Mouse (Mus musculus) intestine, postnatal 0 days (tissue): ENCODE results near the gene Lag3. TPM values are rescaled to one million over a fixed set of nuclear protein-coding genes. Genes with fewer than 3 reads are reported as not detected.

Experiments
- ATAC-seq: fragments of 200-750 bp; cut with Nextera tagmentation; 2 replicates; pipeline ENCODE4 v1.8.0; 2017; ENCODE audit warnings: mild to moderate bottlenecking, moderate TSS enrichment, moderate library complexity
- H3K27ac ChIP-seq: fragments of 300-500 bp; sonication (generic); 2 replicates; pipeline ENCODE4 v1.5.1; 2014; ENCODE audit warnings: mild to moderate bottlenecking, low read depth, low read length, moderate library complexity
- H3K27me3 ChIP-seq: fragments of 300-500 bp; sonication (generic); replicated peaks from 2 replicates; pipeline ENCODE4 v1.6.1; 2014; ENCODE audit warnings: low read length, mixed read lengths; ENCODE audit not compliant: control insufficient read depth, insufficient read depth
- H3K36me3 ChIP-seq: fragments of 300-500 bp; sonication (generic); 2 replicates; pipeline ENCODE4 v1.6.1; 2014; ENCODE audit warnings: mild to moderate bottlenecking, moderate library complexity; ENCODE audit not compliant: control insufficient read depth, insufficient read depth
- H3K4me1 ChIP-seq: fragments of 300-500 bp; sonication (generic); replicated peaks from 2 replicates; pipeline ENCODE4 v1.6.1; 2014; ENCODE audit warnings: antibody characterized with exemption, low read length, mixed read lengths; ENCODE audit not compliant: control insufficient read depth, insufficient read depth
- H3K4me2 ChIP-seq: fragments of 300-500 bp; sonication (generic); replicated peaks from 2 replicates; pipeline ENCODE4 v1.6.1; 2014; ENCODE audit warnings: low read depth, mild to moderate bottlenecking, moderate library complexity
- H3K4me3 ChIP-seq: fragments of 300-500 bp; sonication (generic); 2 replicates; pipeline ENCODE4 v1.5.1; 2014; ENCODE audit warnings: low read depth, low read length
- H3K9ac ChIP-seq: fragments of 300-500 bp; sonication (generic); 2 replicates; pipeline ENCODE4 v1.6.1; 2014; ENCODE audit warnings: mild to moderate bottlenecking, low read depth, low read length
- H3K9me3 ChIP-seq: fragments of 300-500 bp; sonication (generic); 2 replicates; pipeline ENCODE4 v1.6.1; 2016; ENCODE audit warnings: mixed run types; ENCODE audit not compliant: control insufficient read depth
- CTCF ChIP-seq: sonication (generic); IDR thresholded peaks from 2 replicates; pipeline ENCODE4 v1.5.1; 2016; ENCODE audit warnings: low read depth, mild to moderate bottlenecking, control low read depth, antibody characterized with exemption, moderate library complexity
- WGBS: fragments of 180-500 bp; shearing (Covaris S2); extraction: QIAGEN DNeasy Blood & Tissue Kit; methylation state at CpG from one replicate; pipeline ENCODE4 v1.1.7; 2014; 5-methylcytosine and 5-hydroxymethylcytosine counted together
- polyA plus RNA-seq: library from polyadenylated mRNA; unstranded; fragments of >200 nt; fragmentation: Nextera tagmentation; extraction: Ambion mirVana; gene quantifications from 2 replicates; pipeline ENCODE4 v1.2.1, GENCODE M21; 2015

The Lag3 gene
- 1.6 and 1.7 TPM in 2 replicates for polyA plus RNA-seq

GRCm38 (mm10) chr6:124911533-124912218, at the start of gene Lag3:
Gene Lag3 (minus strand): TSS chr6:124911705.
- peaks cover 13% of the 10 kb centered on the region for H3K4me1 ChIP-seq
- TF ChIP-seq CTCF = no peak
- peak within 1 kb of the TSS; percentile 32 for H3K4me2 ChIP-seq
- no peak within 1 kb of the TSS for H3K27ac ChIP-seq
- WGBS = 24% methylated on average over 13 of the region's 13 CpGs
- 0 out of 2 replicates have a peak within 1 kb of the TSS, but pooled peaks have one; percentile 3 for H3K9ac ChIP-seq
- ATAC-seq = no peak
- no peak within 1 kb of the TSS for H3K4me3 ChIP-seq
- H3K27me3 ChIP-seq = peaks cover 13% of the 10 kb centered on the region; the same call in 1 of the 2 replicates
- H3K9me3 ChIP-seq = no peaks in the 10 kb centered on the region
- H3K36me3 ChIP-seq = peaks cover 18% of the 10 kb centered on the region

GRCm38 (mm10) chr6:124961021-124961420, 49.5 kb upstream of the Lag3 start:
- 87% methylated on average over 12 of the region's 12 CpGs for WGBS
- H3K27ac ChIP-seq = no peak overlapping the region
- no peaks in the 10 kb centered on the region for H3K9me3 ChIP-seq
- no peak overlapping the region for H3K4me3 ChIP-seq
- TF ChIP-seq CTCF = no peak
- H3K36me3 ChIP-seq = peaks cover 37% of the 10 kb centered on the region
- no peak overlapping the region for H3K9ac ChIP-seq
- H3K4me2 ChIP-seq = no peak overlapping the region
- no peak for ATAC-seq
- H3K27me3 ChIP-seq = no peaks in the 10 kb centered on the region
- H3K4me1 ChIP-seq = peaks cover 4% of the 10 kb centered on the region; the same call in 1 of the 2 replicates

- ATAC-seq = no peak
- Histone ChIP-seq H3K4me1 (peaks cover 4% of the 10 kb centered on the region; the same call in 1 of the 2 replicates), H3K4me3 (no peak overlapping the region), H3K27me3 (no peaks in the 10 kb centered on the region), H3K36me3 (peaks cover 42% of the 10 kb centered on the region), H3K27ac (no peak overlapping the region), H3K9me3 (no peaks in the 10 kb centered on the region), H3K4me2 (no peak overlapping the region), H3K9ac (no peak overlapping the region)
- WGBS = 91% methylated on average over 13 of the region's 13 CpGs
- no peak for TF ChIP-seq CTCF
Observed at GRCm38 (mm10) chr6:124959960-124960359, 48.5 kb upstream of the Lag3 start.

GRCm38 (mm10) chr6:124958127-124958526, 46.6 kb upstream of the Lag3 start:
- ATAC-seq = no peak
- Histone ChIP-seq H3K27me3 (no peaks in the 10 kb centered on the region), H3K36me3 (peaks cover 45% of the 10 kb centered on the region), H3K9me3 (no peaks in the 10 kb centered on the region), H3K27ac (no peak overlapping the region), H3K4me2 (no peak overlapping the region), H3K9ac (no peak overlapping the region), H3K4me3 (no peak overlapping the region), H3K4me1 (no peaks in the 10 kb centered on the region)
- WGBS = 58% methylated on average over 3 of the region's 3 CpGs
- no peak for TF ChIP-seq CTCF

GRCm38 (mm10) chr6:124955212-124955611, 43.7 kb upstream of the Lag3 start:
- H3K36me3 ChIP-seq = peaks cover 35% of the 10 kb centered on the region
- no peak overlapping the region for H3K27ac ChIP-seq
- WGBS = 92% methylated on average over 4 of the region's 4 CpGs
- H3K4me3 ChIP-seq = no peak overlapping the region
- no peak overlapping the region for H3K4me2 ChIP-seq
- no peak for ATAC-seq
- TF ChIP-seq CTCF = no peak
- H3K9me3 ChIP-seq = no peaks in the 10 kb centered on the region
- H3K4me1 ChIP-seq = no peaks in the 10 kb centered on the region
- no peak overlapping the region for H3K9ac ChIP-seq
- no peaks in the 10 kb centered on the region for H3K27me3 ChIP-seq

GRCm38 (mm10) chr6:124953991-124954715, 42.6 kb upstream of the Lag3 start:
- Histone ChIP-seq H3K4me3 (no peak overlapping the region), H3K27ac (no peak overlapping the region), H3K9me3 (no peaks in the 10 kb centered on the region), H3K27me3 (no peaks in the 10 kb centered on the region), H3K36me3 (peaks cover 25% of the 10 kb centered on the region), H3K4me2 (no peak overlapping the region), H3K4me1 (no peaks in the 10 kb centered on the region), H3K9ac (no peak overlapping the region)
- 90% methylated on average over 2 of the region's 2 CpGs for WGBS
- TF ChIP-seq CTCF = no peak
- no peak for ATAC-seq
